Mouse (Mus musculus) ES-Bruce4 (cell line): ENCODE data around the gene Naa11.

Source experiments
- CTCF ChIP-seq: IDR thresholded peaks from one replicate; pipeline ENCODE4 v1.8.1; 2011; ENCODE audit warnings: low read depth, low read length
- EP300 ChIP-seq: IDR thresholded peaks from 2 replicates; pipeline ENCODE4 v1.6.1; 2011; ENCODE audit warnings: low read depth, low read length; ENCODE audit not compliant: insufficient read depth
- POLR2A ChIP-seq: IDR thresholded peaks from one replicate; pipeline ENCODE4 v1.8.1; 2011; ENCODE audit warnings: low read length; ENCODE audit not compliant: insufficient read depth

GRCm38 (mm10) chr5:97415837-97416236, 23.7 kb upstream of the Naa11 start:
- TF ChIP-seq POLR2A = no peak
- no peak for TF ChIP-seq CTCF
- TF ChIP-seq EP300 = no peak
